Mouse (Mus musculus) heart, postnatal 0 days (tissue): ENCODE results near the gene Zer1.

Source experiments
- CTCF ChIP-seq: IDR thresholded peaks from 2 replicates; pipeline ENCODE4 v1.5.1; 2016; ENCODE audit warnings: antibody characterized with exemption, control low read depth, low read depth
- EP300 ChIP-seq: IDR thresholded peaks from 2 replicates; pipeline ENCODE4 v1.6.1; 2016; ENCODE audit warnings: antibody characterized with exemption, low read depth

DNA sequence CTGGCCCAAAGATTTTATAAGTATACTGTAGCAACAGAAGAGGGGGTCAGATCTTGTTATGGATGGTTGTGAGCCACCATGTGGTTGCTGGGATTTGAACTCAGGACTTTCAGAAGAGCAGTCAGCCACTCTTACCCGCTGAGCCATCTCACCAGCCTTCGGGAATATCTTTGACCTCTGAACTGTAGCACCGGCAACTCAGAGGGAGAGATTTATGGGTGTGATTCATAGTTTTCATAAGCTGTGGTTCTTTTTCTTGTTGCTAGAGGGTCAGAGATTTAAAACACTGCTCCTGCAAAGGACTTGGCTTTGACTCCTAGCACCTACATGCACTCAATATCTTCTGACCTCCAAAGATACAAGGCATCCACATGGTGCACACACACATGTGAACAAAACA is 48.8 kb downstream of the Zer1 start:
- TF ChIP-seq CTCF (no peak), EP300 (no peak)
